Mouse (Mus musculus) ovary, adult 2 months (tissue): Measurements from ENCODE around the gene Ryr2. TPM values are rescaled to one million over a fixed set of nuclear protein-coding genes. Genes with fewer than 3 reads are reported as not detected.

Experiments used
- polyA plus RNA-seq: library from polyadenylated mRNA; depleted of rRNA; stranded (reverse); fragments of >200 nt; gene quantifications from 2 replicates; pipeline ENCODE4 v1.2.3, GENCODE M21; 2012; rRNA removed

Ryr2 gene
- polyA plus RNA-seq: 1.8 and 2.0 TPM in 2 replicates

DNA sequence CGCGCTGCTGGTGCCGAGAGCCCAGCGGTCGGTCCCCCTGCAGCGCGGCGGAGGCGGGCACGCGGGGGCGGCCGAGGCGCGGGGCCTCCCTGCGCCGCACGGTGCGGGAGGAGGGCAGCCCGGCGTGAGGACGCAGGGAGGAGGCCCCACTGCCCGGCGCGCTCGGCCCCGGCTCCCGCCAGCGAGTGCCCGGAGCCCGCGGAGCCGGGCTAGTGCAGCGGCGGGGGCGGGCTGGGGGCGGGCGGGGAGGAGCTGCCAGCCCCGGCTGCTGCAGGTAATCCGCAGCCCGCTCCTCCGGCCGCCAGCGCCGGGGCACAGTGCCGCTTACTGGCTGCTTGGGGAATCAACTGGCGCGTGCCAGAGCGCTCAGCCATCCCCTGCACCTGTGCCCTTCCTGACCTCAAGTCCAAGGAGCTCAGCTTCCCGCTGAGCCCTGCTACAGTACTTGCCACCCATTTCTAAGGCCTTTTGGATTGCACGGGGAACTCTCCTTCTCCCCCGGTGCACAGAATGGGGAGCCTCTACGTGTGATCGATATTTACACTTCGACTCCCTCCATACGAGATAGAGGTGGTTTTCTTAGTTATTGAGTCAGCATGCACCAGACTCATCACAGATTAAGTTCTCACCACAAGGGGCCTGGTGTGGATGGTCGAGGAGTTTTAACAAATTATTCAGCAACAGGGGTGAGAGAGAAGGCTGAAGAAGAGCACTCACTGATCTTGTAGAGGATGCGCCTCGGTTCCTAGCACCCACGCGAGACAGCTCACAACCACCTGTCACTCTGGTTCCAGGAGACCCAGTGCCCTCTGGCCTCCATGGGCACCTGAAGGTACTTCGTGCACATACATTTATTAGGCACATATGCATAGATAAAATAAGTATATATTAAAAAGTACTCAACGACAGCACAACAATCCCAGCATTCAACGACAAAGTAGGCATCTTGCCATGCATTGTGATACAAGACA lies at the start of gene Ryr2:
Gene Ryr2, minus strand, starts transcription at position 284 of the 971 bp plus-strand sequence.

Other genes with a start within 250 kb of the Ryr2 start
- 11.9 and 13.2 TPM in 2 replicates for gene Mtr, start 151.2 kb upstream of the Ryr2 start, polyA plus RNA-seq
- 0.68 and 2.8 TPM in 2 replicates for gene Actn2, start 233.8 kb upstream of the Ryr2 start, polyA plus RNA-seq